Mouse (Mus musculus): ENCODE results near the gene Uba5. TPM values are rescaled to one million over a fixed set of nuclear protein-coding genes. Genes with fewer than 3 reads are reported as not detected.

Uba5 gene
- 49.2 and 50.3 TPM in 2 replicates for polyA plus RNA-seq (2014; fragmentation: Nextera tagmentation; extraction: Ambion mirVana)

DNA sequence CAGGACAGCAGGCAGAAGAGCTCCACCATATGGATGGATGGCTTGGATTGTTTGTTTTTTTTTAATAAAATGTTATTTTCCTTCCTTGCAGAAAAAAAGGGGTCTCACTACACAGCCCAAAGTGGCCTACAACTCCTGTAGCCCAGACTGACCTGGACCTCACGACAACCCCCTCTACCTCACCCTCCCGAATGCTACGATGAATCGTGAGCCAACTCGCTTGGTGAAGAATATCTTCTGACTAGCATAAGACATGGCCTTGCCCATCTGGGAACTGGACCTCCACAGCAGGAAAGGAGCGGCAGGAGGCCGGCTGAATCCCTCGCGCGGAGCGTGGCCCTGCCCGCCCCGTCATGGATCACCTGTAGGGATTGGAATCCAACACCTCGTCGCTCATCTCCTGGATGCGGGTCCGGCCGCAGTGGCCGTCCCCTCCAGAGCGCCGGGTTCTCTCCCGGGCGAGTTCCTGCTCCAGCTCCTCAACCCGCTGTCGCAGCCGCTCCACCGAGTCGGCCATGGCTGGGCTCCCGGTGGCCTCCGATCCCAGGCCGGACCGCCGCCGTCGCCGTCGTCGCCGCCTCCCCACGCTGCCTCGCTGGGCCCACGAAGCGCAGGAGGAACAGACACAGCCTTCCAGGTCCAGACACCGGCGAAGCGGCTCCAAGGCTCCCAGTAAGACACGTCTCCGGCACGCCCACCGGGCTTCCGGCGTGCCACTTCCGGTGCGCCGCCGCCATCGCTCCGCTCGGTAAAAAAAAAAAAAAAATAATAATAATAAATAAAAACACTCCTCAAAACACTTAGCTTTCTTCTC, at the start of gene Uba5:
Gene Uba5 (minus strand): TSS at position 705 of the 814 bp plus-strand sequence.
- WGBS, result under 1% methylated on average over 59 of the region's 59 CpGs
- H3K27me3 ChIP-seq (replicated peaks; ENCODE audit: control insufficient read depth, insufficient read depth, low read length), result no peaks in the 10 kb centered on the region
- ATAC-seq (replicated peaks; ENCODE audit: low FRiP score, low TSS enrichment, low read depth), result peak; percentile 67
- peak within 1 kb of the TSS; percentile 76 for H3K27ac ChIP-seq (ENCODE audit: low read depth)
- peaks cover 29% of the 10 kb centered on the region for H3K36me3 ChIP-seq (ENCODE audit: control insufficient read depth, insufficient read depth, low read length)
- peak within 1 kb of the TSS; percentile 73 for H3K9ac ChIP-seq (ENCODE audit: low read length)
- H3K4me3 ChIP-seq (ENCODE audit: low read depth, low read length), result peak within 1 kb of the TSS; percentile 83
- DNase-seq (ENCODE audit: low spot score), result no peak
- peak within 1 kb of the TSS; percentile 80 for H3K4me2 ChIP-seq (ENCODE audit: low read length)
- H3K4me1 ChIP-seq (replicated peaks; ENCODE audit: control insufficient read depth, insufficient read depth, low read length), result peaks cover 12% of the 10 kb centered on the region
- H3K9me3 ChIP-seq (ENCODE audit: control insufficient read depth, low read length), result no peaks in the 10 kb centered on the region

DNA sequence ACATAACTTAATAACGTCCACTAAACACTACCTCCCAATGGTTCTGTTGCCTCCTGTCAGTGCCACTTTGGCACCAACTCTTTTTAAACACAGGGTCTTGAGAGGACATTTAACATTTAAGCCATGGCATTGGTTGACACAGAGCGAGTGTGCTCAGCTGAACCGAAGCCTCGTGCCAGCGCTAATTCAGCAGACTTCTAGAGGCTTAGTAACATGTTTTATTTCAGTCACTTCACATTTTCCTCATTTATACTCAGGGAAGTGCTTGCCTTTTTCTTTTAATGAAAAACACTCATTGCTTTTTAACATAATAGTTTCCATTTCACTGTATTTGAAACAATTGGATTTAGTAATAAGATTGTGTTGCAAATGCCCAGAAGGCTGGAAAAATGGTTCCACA, 46.2 kb upstream of the Uba5 start:
- Histone ChIP-seq H3K27ac (ENCODE audit: low read depth) (no peak overlapping the region), H3K27me3 (replicated peaks; ENCODE audit: control insufficient read depth, insufficient read depth, low read length) (no peaks in the 10 kb centered on the region), H3K4me1 (replicated peaks; ENCODE audit: control insufficient read depth, insufficient read depth, low read length) (no peaks in the 10 kb centered on the region), H3K9me3 (ENCODE audit: control insufficient read depth, low read length) (no peaks in the 10 kb centered on the region), H3K9ac (ENCODE audit: low read length) (no peak overlapping the region), H3K4me3 (ENCODE audit: low read depth, low read length) (no peak overlapping the region), H3K4me2 (ENCODE audit: low read length) (no peak overlapping the region), H3K36me3 (ENCODE audit: control insufficient read depth, insufficient read depth, low read length) (no peaks in the 10 kb centered on the region)
- ATAC-seq (replicated peaks; ENCODE audit: low FRiP score, low TSS enrichment, low read depth) (no peak), DNase-seq (ENCODE audit: low spot score) (no peak)
- WGBS, result 91% methylated on average over 5 of the region's 5 CpGs

- DNase-seq (ENCODE audit: low spot score), result no peak
- WGBS, result 67% methylated on average over 2 of the region's 2 CpGs
- Histone ChIP-seq H3K27me3 (replicated peaks; ENCODE audit: control insufficient read depth, insufficient read depth, low read length) (no peaks in the 10 kb centered on the region), H3K9ac (ENCODE audit: low read length) (no peak overlapping the region), H3K4me1 (replicated peaks; ENCODE audit: control insufficient read depth, insufficient read depth, low read length) (no peaks in the 10 kb centered on the region), H3K27ac (ENCODE audit: low read depth) (no peak overlapping the region), H3K36me3 (ENCODE audit: control insufficient read depth, insufficient read depth, low read length) (no peaks in the 10 kb centered on the region), H3K9me3 (ENCODE audit: control insufficient read depth, low read length) (no peaks in the 10 kb centered on the region), H3K4me2 (ENCODE audit: low read length) (no peak overlapping the region), H3K4me3 (ENCODE audit: low read depth, low read length) (no peak overlapping the region)
- no peak for ATAC-seq (replicated peaks; ENCODE audit: low FRiP score, low TSS enrichment, low read depth)
Measured at GRCm38 (mm10) chr9:104108571-104109143, 45.7 kb upstream of the Uba5 start.

- ATAC-seq (replicated peaks; ENCODE audit: low FRiP score, low TSS enrichment, low read depth) (no peak), DNase-seq (ENCODE audit: low spot score) (no peak)
- H3K36me3 ChIP-seq (ENCODE audit: control insufficient read depth, insufficient read depth, low read length), result no peaks in the 10 kb centered on the region
- H3K9ac ChIP-seq (ENCODE audit: low read length), result no peak overlapping the region
- no peaks in the 10 kb centered on the region for H3K9me3 ChIP-seq (ENCODE audit: control insufficient read depth, low read length)
- 50% methylated on average over 6 of the region's 6 CpGs for WGBS
- no peaks in the 10 kb centered on the region for H3K27me3 ChIP-seq (replicated peaks; ENCODE audit: control insufficient read depth, insufficient read depth, low read length)
- no peak overlapping the region for H3K4me2 ChIP-seq (ENCODE audit: low read length)
- no peaks in the 10 kb centered on the region for H3K4me1 ChIP-seq (replicated peaks; ENCODE audit: control insufficient read depth, insufficient read depth, low read length)
- no peak overlapping the region for H3K4me3 ChIP-seq (ENCODE audit: low read depth, low read length)
- no peak overlapping the region for H3K27ac ChIP-seq (ENCODE audit: low read depth)
Measured at GRCm38 (mm10) chr9:104107482-104107881, 44.5 kb upstream of the Uba5 start.

DNA sequence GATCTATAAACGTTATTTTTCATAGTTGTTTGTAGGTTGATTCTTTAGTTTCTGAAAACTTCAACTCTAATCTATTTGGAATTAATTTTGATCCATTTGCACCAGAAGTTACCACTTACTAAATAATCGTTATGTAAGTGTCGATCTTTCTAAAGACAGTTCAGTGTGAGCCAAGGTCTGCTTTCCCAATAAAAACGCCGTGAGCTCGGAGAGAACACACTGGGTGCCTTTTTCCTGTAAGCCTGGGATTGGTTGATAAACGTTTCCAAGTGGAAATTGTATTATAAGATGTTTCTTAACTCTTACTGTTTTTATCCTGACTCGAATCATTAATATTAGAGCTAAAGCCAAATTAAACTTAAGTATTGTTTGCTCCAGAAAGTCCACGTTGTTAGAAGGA, 44.0 kb upstream of the Uba5 start:
- H3K9ac ChIP-seq (ENCODE audit: low read length), result no peak overlapping the region
- no peak overlapping the region for H3K4me3 ChIP-seq (ENCODE audit: low read depth, low read length)
- no peaks in the 10 kb centered on the region for H3K4me1 ChIP-seq (replicated peaks; ENCODE audit: control insufficient read depth, insufficient read depth, low read length)
- ATAC-seq (replicated peaks; ENCODE audit: low FRiP score, low TSS enrichment, low read depth) (no peak), DNase-seq (ENCODE audit: low spot score) (no peak)
- no peaks in the 10 kb centered on the region for H3K36me3 ChIP-seq (ENCODE audit: control insufficient read depth, insufficient read depth, low read length)
- no peaks in the 10 kb centered on the region for H3K9me3 ChIP-seq (ENCODE audit: control insufficient read depth, low read length)
- no peak overlapping the region for H3K4me2 ChIP-seq (ENCODE audit: low read length)
- 75% methylated on average over 9 of the region's 9 CpGs for WGBS
- H3K27me3 ChIP-seq (replicated peaks; ENCODE audit: control insufficient read depth, insufficient read depth, low read length), result no peaks in the 10 kb centered on the region
- no peak overlapping the region for H3K27ac ChIP-seq (ENCODE audit: low read depth)

- Histone ChIP-seq H3K4me3 (ENCODE audit: low read depth, low read length) (no peak overlapping the region), H3K4me2 (ENCODE audit: low read length) (no peak overlapping the region), H3K36me3 (ENCODE audit: control insufficient read depth, insufficient read depth, low read length) (no peaks in the 10 kb centered on the region), H3K9ac (ENCODE audit: low read length) (no peak overlapping the region), H3K9me3 (ENCODE audit: control insufficient read depth, low read length) (no peaks in the 10 kb centered on the region), H3K27me3 (replicated peaks; ENCODE audit: control insufficient read depth, insufficient read depth, low read length) (no peaks in the 10 kb centered on the region), H3K27ac (ENCODE audit: low read depth) (no peak overlapping the region), H3K4me1 (replicated peaks; ENCODE audit: control insufficient read depth, insufficient read depth, low read length) (no peaks in the 10 kb centered on the region)
- WGBS, result 92% methylated on average over 2 of the region's 2 CpGs
- ATAC-seq (replicated peaks; ENCODE audit: low FRiP score, low TSS enrichment, low read depth) (no peak), DNase-seq (ENCODE audit: low spot score) (no peak)
Measured at GRCm38 (mm10) chr9:104104986-104105385, 42.1 kb upstream of the Uba5 start.

DNA sequence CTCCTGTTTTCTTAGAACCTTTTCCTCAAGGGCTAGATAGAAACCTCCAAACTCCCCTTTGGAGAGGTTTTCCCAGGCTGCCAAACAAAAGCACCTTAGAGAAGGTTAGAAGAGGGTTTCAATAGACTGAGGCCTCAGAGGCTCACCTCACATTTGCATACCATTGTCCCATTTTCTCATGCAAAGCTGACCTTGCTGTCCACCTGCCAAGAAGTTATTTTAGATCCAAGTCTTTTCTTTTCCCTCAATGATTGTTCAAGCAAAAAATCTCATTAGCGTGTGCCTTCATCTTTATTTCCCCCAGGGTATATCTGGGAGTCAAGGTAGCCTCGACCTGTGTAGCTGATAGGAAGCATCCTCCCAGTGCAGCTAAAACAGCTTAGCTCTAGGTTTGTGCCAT, 40.0 kb upstream of the Uba5 start:
- H3K9ac ChIP-seq (ENCODE audit: low read length), result no peak overlapping the region
- ATAC-seq (replicated peaks; ENCODE audit: low FRiP score, low TSS enrichment, low read depth) (no peak), DNase-seq (ENCODE audit: low spot score) (no peak)
- no peaks in the 10 kb centered on the region for H3K9me3 ChIP-seq (ENCODE audit: control insufficient read depth, low read length)
- no peaks in the 10 kb centered on the region for H3K4me1 ChIP-seq (replicated peaks; ENCODE audit: control insufficient read depth, insufficient read depth, low read length)
- no peaks in the 10 kb centered on the region for H3K27me3 ChIP-seq (replicated peaks; ENCODE audit: control insufficient read depth, insufficient read depth, low read length)
- no peak overlapping the region for H3K27ac ChIP-seq (ENCODE audit: low read depth)
- H3K4me2 ChIP-seq (ENCODE audit: low read length), result no peak overlapping the region
- no peaks in the 10 kb centered on the region for H3K36me3 ChIP-seq (ENCODE audit: control insufficient read depth, insufficient read depth, low read length)
- WGBS, result 60% methylated on average over 2 of the region's 2 CpGs
- no peak overlapping the region for H3K4me3 ChIP-seq (ENCODE audit: low read depth, low read length)

- Histone ChIP-seq H3K36me3 (ENCODE audit: control insufficient read depth, insufficient read depth, low read length) (no peaks in the 10 kb centered on the region), H3K4me1 (replicated peaks; ENCODE audit: control insufficient read depth, insufficient read depth, low read length) (no peaks in the 10 kb centered on the region), H3K27ac (ENCODE audit: low read depth) (no peak overlapping the region), H3K4me3 (ENCODE audit: low read depth, low read length) (no peak overlapping the region), H3K4me2 (ENCODE audit: low read length) (no peak overlapping the region), H3K9me3 (ENCODE audit: control insufficient read depth, low read length) (no peaks in the 10 kb centered on the region), H3K9ac (ENCODE audit: low read length) (no peak overlapping the region), H3K27me3 (replicated peaks; ENCODE audit: control insufficient read depth, insufficient read depth, low read length) (no peaks in the 10 kb centered on the region)
- no peak for ATAC-seq (replicated peaks; ENCODE audit: low FRiP score, low TSS enrichment, low read depth)
- 37% methylated on average over 6 of the region's 6 CpGs for WGBS
- DNase-seq (ENCODE audit: low spot score), result no peak
Measured at GRCm38 (mm10) chr9:104102301-104102700, 39.4 kb upstream of the Uba5 start.

DNA sequence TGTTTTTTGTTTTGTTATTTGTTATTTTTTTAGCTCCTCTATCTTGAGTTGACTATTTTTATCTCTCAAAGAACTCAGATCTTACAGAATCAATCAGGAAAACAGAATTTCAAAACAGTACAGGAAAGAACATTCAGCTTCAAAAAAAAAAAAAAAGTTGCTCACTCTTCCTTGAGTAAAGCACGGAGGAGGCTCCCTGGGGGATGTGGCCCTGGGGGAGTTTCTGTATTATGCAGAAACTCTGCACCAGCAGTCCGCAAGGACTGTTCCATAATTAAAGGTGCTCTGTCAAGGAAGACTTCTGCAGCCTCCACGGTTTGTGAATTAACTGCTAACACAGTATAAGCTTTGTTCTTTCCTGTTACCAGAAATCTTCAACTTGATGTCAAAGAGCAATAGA, 38.5 kb upstream of the Uba5 start:
- Histone ChIP-seq H3K36me3 (ENCODE audit: control insufficient read depth, insufficient read depth, low read length) (no peaks in the 10 kb centered on the region), H3K27ac (ENCODE audit: low read depth) (no peak overlapping the region), H3K27me3 (replicated peaks; ENCODE audit: control insufficient read depth, insufficient read depth, low read length) (no peaks in the 10 kb centered on the region), H3K4me3 (ENCODE audit: low read depth, low read length) (no peak overlapping the region), H3K4me2 (ENCODE audit: low read length) (no peak overlapping the region), H3K4me1 (replicated peaks; ENCODE audit: control insufficient read depth, insufficient read depth, low read length) (no peaks in the 10 kb centered on the region), H3K9me3 (ENCODE audit: control insufficient read depth, low read length) (no peaks in the 10 kb centered on the region), H3K9ac (ENCODE audit: low read length) (no peak overlapping the region)
- 35% methylated on average over 3 of the region's 3 CpGs for WGBS
- ATAC-seq (replicated peaks; ENCODE audit: low FRiP score, low TSS enrichment, low read depth) (no peak), DNase-seq (ENCODE audit: low spot score) (no peak)
